Mouse (Mus musculus) limb, embryonic 14.5 days (tissue): Measurements from ENCODE around the gene Macrod2. TPM values are rescaled to one million over a fixed set of nuclear protein-coding genes. Genes with fewer than 3 reads are reported as not detected.

Source experiments
- ATAC-seq: fragments of 200-750 bp; cut with Nextera tagmentation; 2 replicates; pipeline ENCODE4 v1.8.0; 2017; ENCODE audit warnings: low read depth, moderate number of reproducible peaks, moderate TSS enrichment; ENCODE audit not compliant: low FRiP score
- DNase-seq: peaks from one replicate; pipeline ENCODE4 v3.0.0-alpha.2; 2015; ENCODE audit warnings: low spot score
- H3K27ac ChIP-seq: fragments of 300-500 bp; sonication (generic); replicated peaks from 2 replicates; pipeline ENCODE4 v1.5.1; 2014; ENCODE audit warnings: low read depth, mild to moderate bottlenecking, low read length, moderate library complexity, mixed read lengths
- H3K27me3 ChIP-seq: fragments of 300-500 bp; sonication (generic); 2 replicates; pipeline ENCODE4 v1.6.1; 2014; ENCODE audit warnings: low read length, mixed read lengths; ENCODE audit not compliant: control insufficient read depth, insufficient read depth
- H3K36me3 ChIP-seq: fragments of 300-500 bp; sonication (generic); 2 replicates; pipeline ENCODE4 v1.6.1; 2014; ENCODE audit warnings: mild to moderate bottlenecking, low read length, moderate library complexity, mixed read lengths; ENCODE audit not compliant: control insufficient read depth, insufficient read depth
- H3K4me1 ChIP-seq: fragments of 300-500 bp; sonication (generic); 2 replicates; pipeline ENCODE4 v1.6.1; 2014; ENCODE audit warnings: antibody characterized with exemption, low read length, mixed read lengths; ENCODE audit not compliant: control insufficient read depth, insufficient read depth
- H3K4me2 ChIP-seq: fragments of 300-500 bp; sonication (generic); replicated peaks from 2 replicates; pipeline ENCODE4 v1.6.1; 2014; ENCODE audit warnings: low read depth, mild to moderate bottlenecking, low read length, moderate library complexity; ENCODE audit not compliant: severe bottlenecking
- H3K4me3 ChIP-seq: fragments of 300-500 bp; sonication (generic); replicated peaks from 2 replicates; pipeline ENCODE4 v1.5.1; 2014; ENCODE audit warnings: low read length
- H3K9ac ChIP-seq: fragments of 300-500 bp; sonication (generic); 2 replicates; pipeline ENCODE4 v1.6.1; 2014; ENCODE audit warnings: mild to moderate bottlenecking, low read depth, low read length, moderate library complexity; ENCODE audit not compliant: severe bottlenecking
- H3K9me3 ChIP-seq: fragments of 300-500 bp; sonication (generic); 2 replicates; pipeline ENCODE4 v1.6.1; 2016; ENCODE audit warnings: low read length; ENCODE audit not compliant: control insufficient read depth
- POLR2A ChIP-seq: fragments of 200-500 bp; IDR thresholded peaks from 2 replicates; pipeline ENCODE4 v1.8.0; 2012; ENCODE audit warnings: inconsistent platforms, mild to moderate bottlenecking, moderate library complexity, borderline replicate concordance; ENCODE audit not compliant: insufficient read depth, insufficient read length; ENCODE audit errors: extremely low read depth
- WGBS: fragments of 180-500 bp; shearing (Covaris S2); extraction: QIAGEN DNeasy Blood & Tissue Kit; methylation state at CpG from one replicate; pipeline ENCODE4 v1.1.7; 2014; 5-methylcytosine and 5-hydroxymethylcytosine counted together
- polyA plus RNA-seq, 2 experiments: library from polyadenylated mRNA; depleted of rRNA in 1 of 2; stranded (reverse) in 1 of 2; unstranded in 1 of 2; fragments of >200 nt; fragmentation: Nextera tagmentation in 1 of 2; extraction: Ambion mirVana in 1 of 2; gene quantifications; 2 replicates each; pipeline versions ENCODE4 v1.2.1 to v1.2.3; 2012 to 2014

Gene Macrod2
- polyA plus RNA-seq, 2 experiments, result 8.5 to 24.5 TPM

DNA sequence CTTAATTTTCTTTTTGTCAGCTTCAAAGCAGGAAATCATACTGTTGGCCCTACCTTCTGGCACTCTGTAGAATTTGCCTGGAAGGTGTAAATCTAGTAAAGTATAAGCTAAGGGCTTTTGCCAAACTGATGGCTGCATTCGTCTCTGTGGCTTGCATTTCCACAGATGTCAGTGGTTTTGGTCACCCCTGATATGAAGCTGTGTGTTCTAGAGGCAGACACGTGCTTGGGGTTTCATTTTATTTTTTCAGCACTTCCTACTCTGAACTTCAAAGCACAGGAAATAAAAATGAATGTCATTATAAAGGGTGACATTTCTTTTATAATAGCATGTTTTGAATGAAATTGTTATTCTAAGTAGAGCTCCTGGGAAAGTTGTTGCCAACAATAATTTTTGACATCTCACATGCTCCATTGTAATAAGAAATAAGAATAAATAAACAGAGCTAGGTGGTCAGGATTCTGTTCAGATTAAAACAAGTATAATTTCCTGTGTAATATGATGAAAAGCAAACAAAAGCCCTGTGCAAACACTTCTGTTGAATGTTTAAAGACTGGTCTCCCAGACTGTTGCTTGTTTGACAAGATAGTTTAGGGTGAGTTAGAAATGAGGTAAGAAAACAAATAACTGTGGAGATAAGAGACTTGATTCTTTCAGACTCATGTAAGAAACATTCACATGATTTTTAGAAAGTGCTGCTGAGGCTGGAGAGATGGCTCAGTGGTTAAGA lies 424.4 kb downstream of the Macrod2 start:
- WGBS, result 17% methylated on average over 2 of the region's 2 CpGs
- no peak for TF ChIP-seq POLR2A
- Histone ChIP-seq H3K4me3 (no peak overlapping the region), H3K27me3 (no peaks in the 10 kb centered on the region), H3K4me1 (no peaks in the 10 kb centered on the region), H3K9me3 (no peaks in the 10 kb centered on the region), H3K36me3 (no peaks in the 10 kb centered on the region), H3K9ac (no peak overlapping the region), H3K4me2 (no peak overlapping the region), H3K27ac (no peak overlapping the region)
- ATAC-seq (no peak), DNase-seq (peak; percentile 7)

DNA sequence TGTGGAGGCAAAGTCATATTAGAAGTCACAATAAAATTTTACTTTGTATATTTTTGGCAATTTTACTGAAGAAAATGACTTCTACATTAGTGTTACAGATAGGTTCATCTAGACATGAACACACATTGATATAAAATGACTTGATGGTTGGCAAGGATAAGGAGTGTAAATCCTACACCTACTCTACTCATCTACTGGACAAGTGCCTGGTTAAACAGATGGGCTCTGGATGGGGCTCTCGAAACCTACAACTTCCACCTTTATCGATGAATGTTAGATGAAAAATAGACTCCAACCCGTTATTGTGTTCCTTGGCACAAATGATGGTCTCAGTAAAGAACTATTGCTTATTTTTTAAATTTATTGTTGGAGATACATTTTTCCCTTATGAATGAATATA lies 427.3 kb downstream of the Macrod2 start:
- H3K4me3 ChIP-seq, result no peak overlapping the region
- no peak for DNase-seq
- no peaks in the 10 kb centered on the region for H3K9me3 ChIP-seq
- H3K4me2 ChIP-seq, result no peak overlapping the region
- WGBS, result 93% methylated on average over 3 of the region's 3 CpGs
- ATAC-seq, result no peak
- H3K27me3 ChIP-seq, result no peaks in the 10 kb centered on the region
- TF ChIP-seq POLR2A, result no peak
- H3K4me1 ChIP-seq, result no peaks in the 10 kb centered on the region
- no peak overlapping the region for H3K27ac ChIP-seq
- H3K9ac ChIP-seq, result no peak overlapping the region
- H3K36me3 ChIP-seq, result no peaks in the 10 kb centered on the region

DNA sequence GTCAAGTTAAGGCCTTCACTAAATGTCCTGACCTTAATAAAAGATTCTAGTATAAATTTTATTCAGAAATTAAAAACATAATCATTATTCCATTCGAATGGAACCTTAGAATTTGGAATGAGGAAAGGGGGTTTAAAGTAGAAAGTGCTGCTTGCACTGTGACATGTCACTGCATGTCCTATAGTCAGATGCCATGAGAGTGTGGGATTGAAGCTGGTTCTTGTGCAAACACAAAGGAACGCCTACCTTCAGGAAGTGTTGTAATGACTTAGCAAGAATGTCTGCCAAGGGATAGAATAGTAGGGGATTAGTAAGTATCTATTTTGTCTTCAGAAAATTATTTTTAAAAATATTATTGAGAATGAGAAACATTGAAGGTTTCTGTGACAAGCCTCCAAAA lies 431.1 kb downstream of the Macrod2 start:
- TF ChIP-seq POLR2A, result no peak
- Histone ChIP-seq H3K27ac (no peak overlapping the region), H3K9me3 (no peaks in the 10 kb centered on the region), H3K27me3 (no peaks in the 10 kb centered on the region), H3K9ac (no peak overlapping the region), H3K4me2 (no peak overlapping the region), H3K4me1 (no peaks in the 10 kb centered on the region), H3K36me3 (no peaks in the 10 kb centered on the region), H3K4me3 (no peak overlapping the region)
- 54% methylated on average over 2 of the region's 2 CpGs for WGBS
- DNase-seq (no peak), ATAC-seq (no peak)

DNA sequence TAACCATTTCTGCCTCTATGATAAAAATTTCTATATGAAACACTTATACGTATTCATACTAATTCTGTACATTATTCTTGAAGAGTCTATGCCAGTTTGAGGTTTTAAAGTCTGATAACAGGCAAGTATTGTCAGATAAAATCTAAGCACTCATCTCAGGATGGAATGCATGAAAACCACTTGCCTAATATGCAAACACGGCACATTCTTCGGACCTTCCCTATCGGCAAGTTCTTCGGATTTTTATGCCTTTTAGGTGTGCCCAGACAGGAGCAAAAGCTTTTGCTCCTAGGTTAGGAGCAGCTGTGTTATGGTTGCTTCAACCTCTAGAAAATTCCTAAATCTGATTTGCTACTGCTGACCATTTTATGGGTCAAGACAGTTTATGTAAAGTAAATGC lies 433.8 kb downstream of the Macrod2 start:
- Histone ChIP-seq H3K27ac (no peak overlapping the region), H3K9ac (no peak overlapping the region), H3K4me2 (no peak overlapping the region), H3K36me3 (no peaks in the 10 kb centered on the region), H3K4me1 (no peaks in the 10 kb centered on the region), H3K27me3 (no peaks in the 10 kb centered on the region), H3K4me3 (no peak overlapping the region), H3K9me3 (no peaks in the 10 kb centered on the region)
- 77% methylated on average over 5 of the region's 5 CpGs for WGBS
- no peak for TF ChIP-seq POLR2A
- ATAC-seq, result no peak
- no peak for DNase-seq

DNA sequence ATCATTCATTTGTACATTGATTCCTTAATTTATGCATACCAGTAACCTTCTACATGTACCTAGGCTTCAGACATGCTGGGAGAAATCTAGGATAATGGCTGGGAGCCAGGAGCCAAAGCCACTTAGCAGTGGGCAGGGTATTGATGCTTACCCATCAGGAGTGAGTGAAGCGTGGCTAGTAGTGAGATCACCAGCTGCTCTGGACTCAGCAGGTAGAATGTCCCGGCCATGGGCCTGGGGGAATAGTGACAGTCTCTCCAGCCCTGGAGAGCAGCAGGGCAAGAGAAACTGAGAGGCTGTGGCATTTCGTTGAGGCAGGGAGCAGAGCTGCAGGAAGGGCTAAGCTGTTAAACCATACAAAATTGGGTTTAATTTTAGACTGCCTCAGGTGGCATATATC lies 435.0 kb downstream of the Macrod2 start:
- Histone ChIP-seq H3K9me3 (no peaks in the 10 kb centered on the region), H3K4me2 (no peak overlapping the region), H3K9ac (no peak overlapping the region), H3K4me1 (no peaks in the 10 kb centered on the region), H3K27ac (no peak overlapping the region), H3K4me3 (no peak overlapping the region), H3K27me3 (no peaks in the 10 kb centered on the region), H3K36me3 (no peaks in the 10 kb centered on the region)
- DNase-seq (no peak), ATAC-seq (no peak)
- TF ChIP-seq POLR2A, result no peak
- 61% methylated on average over 3 of the region's 3 CpGs for WGBS
